Mouse (Mus musculus) thymus, adult 2 months (tissue): ENCODE measurements around the gene Atp8b4.

Experiments used
- CTCF ChIP-seq: fragments of 200-500 bp; IDR thresholded peaks from 2 replicates; pipeline ENCODE4 v1.5.1; 2012; ENCODE audit warnings: mild to moderate bottlenecking, control low read depth, low read length, moderate library complexity, borderline replicate concordance; ENCODE audit not compliant: control insufficient read depth, poor library complexity, insufficient read depth; ENCODE audit errors: extremely low read depth
- POLR2A ChIP-seq: fragments of 200-500 bp; IDR thresholded peaks from 2 replicates; pipeline ENCODE4 v1.6.1; 2012; ENCODE audit warnings: mild to moderate bottlenecking, low read length, control low read depth, moderate library complexity; ENCODE audit not compliant: control insufficient read depth, poor library complexity, insufficient read depth; ENCODE audit errors: extremely low read depth

GRCm38 (mm10) chr2:126485262-126486017 lies 15.0 kb downstream of the Atp8b4 start:
- TF ChIP-seq CTCF (no peak), POLR2A (no peak)
